Mouse (Mus musculus) erythroblast, adult 5-6 weeks (primary cell): Measurements from ENCODE around the gene Rasl11a. TPM values are rescaled to one million over a fixed set of nuclear protein-coding genes. Genes with fewer than 3 reads are reported as not detected.

Experiments
- ATAC-seq: replicated peaks from 2 replicates; pipeline ENCODE4 v1.8.0; 2016; ENCODE audit warnings: moderate number of reproducible peaks, mild to moderate bottlenecking, moderate TSS enrichment, inconsistent platforms; ENCODE audit not compliant: poor library complexity, low FRiP score, severe bottlenecking
- total RNA-seq, 2 experiments: library from RNA; stranded (forward) in 1 of 2; stranded (reverse) in 1 of 2; fragments of 150-400 nt in 1 of 2; fragments of 200-764, 138-1000 nt in 1 of 2; gene quantifications; 2 replicates each; pipeline versions ENCODE4 v1.2.3 to v1.2.4; 2015 to 2017; ENCODE audit warnings: low replicate concordance in 2 of 2

The Rasl11a gene
- total RNA-seq (2015; ENCODE audit: low replicate concordance) (not detected in 2 replicates), total RNA-seq (2017; ENCODE audit: low replicate concordance) (not detected in 2 replicates)

DNA sequence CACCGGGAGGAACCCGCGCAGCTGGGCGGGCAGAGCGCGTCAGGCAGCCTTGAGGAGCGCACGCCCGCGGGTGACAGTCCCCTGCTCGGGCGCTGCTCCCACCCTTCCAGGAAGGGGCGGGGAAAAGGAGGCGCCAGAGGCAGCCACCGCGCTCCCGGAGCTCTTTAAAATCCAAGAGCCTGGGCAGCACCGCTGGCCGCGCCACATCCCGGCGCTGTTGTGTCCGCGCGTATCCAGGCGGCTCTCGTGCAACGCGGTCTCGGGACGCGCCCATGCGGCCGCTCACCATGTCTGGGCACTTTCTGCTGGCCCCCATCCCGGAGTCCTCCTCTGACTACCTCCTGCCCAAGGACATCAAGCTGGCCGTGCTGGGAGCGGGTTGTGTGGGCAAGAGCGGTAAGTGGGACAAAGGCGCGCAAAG is at the start of gene Rasl11a:
Gene Rasl11a (plus strand): TSS at position 127 of the 421 bp plus-strand sequence.
- ATAC-seq: 0 out of 2 replicates have a peak, but pooled peaks have one; percentile 26

DNA sequence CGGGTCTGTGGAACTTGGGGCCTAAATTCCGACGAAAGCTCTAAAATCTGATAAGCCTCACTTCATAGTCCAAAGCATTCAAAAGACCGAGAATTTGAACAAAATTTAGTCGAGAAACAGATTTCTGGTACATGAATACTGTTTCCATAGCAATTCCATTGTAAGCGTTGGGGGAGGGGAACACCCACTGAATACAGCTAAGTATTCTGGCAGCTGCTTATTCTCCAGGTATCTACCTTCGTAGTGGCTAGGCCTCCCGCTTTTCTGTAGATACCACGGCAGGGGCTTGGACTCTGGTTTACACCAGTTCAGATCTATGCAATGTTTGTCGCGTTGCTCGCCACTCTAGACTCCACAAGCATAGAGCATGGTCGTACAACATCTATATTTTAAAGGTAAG is 49.1 kb upstream of the Rasl11a start:
- ATAC-seq: no peak

DNA sequence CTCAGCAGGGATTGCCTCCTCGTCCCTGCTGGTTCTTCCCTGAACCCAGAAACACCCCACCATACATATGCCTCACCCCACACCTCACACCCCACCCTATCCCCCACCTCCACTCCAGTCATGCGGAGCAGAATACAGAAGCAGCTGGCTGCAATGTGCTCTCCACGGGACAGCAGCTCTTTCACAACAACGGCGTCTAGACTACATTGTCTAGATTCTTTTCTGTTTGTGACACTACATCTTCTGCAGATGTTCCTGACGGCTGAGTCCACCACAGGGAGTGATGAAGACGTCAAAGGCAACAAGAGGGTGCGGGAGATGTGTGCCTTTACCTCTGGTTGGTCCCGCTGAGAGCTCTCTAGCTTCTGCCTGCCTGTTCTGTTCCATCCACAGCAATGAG is 46.8 kb upstream of the Rasl11a start:
- no peak for ATAC-seq

DNA sequence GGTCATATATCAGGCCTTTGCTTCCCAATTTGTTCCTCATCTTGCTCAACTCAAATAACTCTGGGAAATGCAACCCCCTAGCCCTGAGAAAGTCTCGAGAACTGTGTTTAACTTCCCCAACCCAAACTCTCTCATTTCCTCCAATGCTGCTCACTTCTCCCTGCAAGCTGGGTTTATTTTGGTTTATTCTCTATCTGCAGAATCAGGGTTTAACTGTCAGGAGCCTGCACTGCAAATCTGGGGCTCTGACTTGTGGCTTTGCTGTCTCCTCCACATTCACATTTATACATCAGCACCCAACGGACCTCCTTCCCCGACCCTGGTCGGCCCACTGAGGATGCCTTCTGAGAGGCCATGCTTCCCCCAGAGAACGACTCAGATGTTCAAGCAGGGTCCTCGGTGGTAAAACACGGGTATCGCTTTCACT is 38.9 kb upstream of the Rasl11a start:
- ATAC-seq: no peak

DNA sequence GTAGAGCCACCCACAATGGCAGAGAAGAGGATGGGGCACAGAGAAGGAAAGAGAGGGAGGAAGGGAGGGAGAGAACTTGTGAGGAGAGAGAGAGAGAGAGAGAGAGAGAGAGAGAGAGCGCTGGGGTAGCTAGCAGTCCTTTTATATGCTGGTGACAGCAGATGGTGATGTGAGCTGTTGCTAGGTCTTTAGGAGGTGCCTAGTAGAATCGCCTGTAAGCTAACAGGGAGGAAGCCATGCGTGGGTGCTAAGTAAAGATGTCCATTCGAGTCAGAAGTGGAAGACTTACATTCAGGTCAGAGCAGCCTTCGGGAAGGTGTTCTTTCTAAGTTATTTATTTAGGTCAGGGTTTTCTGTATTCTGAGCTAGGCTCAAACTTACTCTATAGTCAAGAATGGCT is 34.9 kb upstream of the Rasl11a start:
- no peak for ATAC-seq

DNA sequence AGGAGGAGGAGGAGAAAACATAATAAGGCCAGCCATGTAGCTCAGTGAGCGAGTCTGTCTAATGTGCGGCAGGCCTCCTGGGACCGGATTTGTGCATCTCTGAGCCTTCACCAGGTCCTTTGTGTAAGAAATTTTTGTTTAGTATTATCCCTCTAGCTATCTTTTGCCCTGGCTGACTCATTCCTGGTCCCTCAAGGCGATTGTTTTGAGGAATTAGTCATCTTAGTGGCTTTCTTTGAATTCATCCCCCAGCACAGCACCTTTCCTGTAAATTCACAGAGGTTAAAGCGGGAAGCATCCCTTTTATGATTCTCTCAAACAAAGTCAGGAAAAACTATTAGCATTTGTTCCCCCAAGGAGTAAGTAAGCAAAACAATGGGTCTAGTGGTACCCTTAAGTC is 32.0 kb upstream of the Rasl11a start:
- ATAC-seq: no peak

DNA sequence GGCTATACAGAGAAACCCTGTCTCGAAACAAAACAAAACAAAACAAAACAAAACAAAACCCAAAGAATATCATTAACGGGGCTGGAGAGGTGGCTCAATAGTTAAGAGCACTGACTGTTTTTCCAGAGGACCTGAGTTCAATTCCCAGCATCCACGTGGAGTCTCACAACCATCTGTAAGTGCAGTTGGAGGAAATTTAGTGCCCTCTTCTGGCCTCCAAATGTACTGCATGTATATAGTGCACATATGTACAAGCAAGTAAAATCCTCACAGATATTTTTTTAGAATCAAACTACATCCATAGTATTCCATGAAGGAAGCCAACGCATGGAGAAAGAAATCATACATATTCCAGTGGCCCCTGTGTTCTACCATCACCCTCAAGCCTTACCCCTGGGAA is 31.4 kb upstream of the Rasl11a start:
- no peak; the same call in 1 of the 2 replicates for ATAC-seq

DNA sequence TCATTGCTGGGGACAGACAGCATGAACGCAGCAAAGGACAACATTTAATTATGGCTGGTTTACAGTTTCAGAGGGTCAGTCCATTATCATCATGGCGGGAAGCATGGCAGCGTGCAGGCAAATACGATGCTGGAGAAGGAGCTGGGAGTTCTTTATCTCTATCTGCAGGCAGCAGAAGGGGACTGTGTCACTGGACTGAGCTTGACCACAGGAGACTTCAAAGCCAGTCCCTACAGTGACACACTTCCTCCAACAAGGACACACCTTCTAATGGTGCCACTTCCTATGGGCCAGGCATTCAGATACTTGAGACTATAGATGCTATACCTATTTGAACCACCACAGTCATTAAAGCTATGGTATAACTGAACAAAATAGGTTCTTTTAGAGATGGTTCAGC is 29.5 kb upstream of the Rasl11a start:
- ATAC-seq: no peak

DNA sequence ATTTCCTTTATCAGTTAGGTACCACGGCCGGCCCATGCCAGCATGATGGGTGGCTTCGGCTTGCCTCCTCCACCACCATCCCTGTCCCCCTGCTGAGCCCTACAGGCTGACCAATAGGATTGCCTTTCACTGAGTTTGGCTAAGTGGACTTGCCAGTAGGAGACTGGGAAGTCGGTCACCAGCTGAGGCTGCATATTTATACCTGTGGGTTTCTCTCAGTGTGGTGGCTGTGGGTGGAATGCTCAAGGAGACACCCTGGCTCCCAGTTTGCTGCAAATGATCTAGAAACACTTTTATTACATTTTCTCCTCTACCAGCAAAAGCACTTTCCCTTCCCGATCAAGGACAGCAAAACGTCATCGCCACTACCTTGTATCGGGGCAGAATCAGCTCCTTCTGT is 27.3 kb upstream of the Rasl11a start:
- no peak for ATAC-seq

DNA sequence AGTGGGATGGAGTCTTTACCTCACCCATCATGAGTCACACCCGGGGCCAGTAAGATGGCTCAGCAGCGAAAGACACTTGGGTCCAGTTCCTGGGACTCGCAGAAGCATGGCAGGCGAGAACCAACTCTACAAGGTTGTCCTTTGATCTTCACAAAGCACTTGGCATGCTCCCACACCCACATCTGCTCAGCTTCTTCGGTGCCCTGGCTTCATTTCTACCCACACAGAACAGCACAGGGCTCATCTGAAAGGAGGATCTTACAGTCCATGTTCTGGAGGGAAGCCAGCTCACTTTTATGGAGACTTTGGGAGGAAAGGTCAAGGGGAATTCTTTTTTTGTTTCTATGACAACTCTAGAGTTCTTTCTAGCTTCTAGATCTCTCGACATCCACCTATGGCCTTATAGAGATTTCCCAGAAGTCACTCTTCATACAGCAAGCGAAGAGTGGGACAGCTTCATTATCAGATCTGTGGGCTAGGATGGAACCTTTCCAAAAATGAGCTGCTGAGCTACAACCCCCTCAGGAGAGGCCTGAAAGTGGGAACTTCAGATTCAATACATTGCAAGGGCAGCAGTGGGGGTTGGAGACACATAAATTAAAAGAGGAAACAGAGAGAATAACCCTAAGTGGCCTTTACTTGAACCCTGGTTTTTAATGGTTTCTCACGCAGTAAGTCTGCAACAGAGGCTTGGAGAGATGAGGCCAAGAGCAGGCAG is 25.8 kb upstream of the Rasl11a start:
- ATAC-seq: no peak

DNA sequence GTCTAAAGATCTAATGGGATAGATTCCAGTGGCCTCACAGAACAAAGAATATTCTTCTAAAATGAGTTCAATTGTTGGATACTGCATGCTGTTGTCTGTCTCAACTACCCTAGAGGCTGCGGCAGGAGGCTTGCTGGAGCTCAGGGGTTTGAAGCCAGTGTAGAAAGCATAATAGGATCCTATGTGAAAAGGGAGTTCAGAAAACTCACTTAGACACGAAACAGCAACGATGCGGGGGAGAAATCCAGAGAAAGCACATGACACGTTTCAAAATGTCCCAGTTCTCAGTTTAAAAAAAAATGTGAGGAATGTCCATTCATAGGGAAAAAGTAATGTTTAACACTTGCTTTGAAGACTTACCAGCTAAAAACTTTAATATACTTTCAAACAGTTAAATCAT is 21.9 kb upstream of the Rasl11a start:
- ATAC-seq: no peak

DNA sequence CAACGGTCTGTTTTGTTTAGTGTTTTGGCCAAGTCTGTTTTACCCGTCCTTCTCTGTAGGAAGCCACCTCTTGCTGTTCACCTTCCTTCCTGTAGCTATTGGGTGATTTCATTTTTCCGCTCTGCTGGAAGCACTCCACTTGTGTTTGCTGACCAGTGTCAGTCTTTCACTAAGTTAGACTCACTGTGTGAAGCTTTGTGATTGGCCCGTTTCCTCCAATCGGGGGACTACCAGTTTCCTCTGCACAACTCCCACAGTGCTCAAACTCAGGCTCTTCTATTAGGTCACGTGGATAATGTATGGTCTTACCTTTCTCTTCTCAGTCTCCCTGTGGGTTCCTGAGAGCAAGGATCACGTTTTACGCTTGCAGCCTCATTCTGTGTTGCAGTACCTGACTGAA is 15.3 kb upstream of the Rasl11a start:
- ATAC-seq: no peak

DNA sequence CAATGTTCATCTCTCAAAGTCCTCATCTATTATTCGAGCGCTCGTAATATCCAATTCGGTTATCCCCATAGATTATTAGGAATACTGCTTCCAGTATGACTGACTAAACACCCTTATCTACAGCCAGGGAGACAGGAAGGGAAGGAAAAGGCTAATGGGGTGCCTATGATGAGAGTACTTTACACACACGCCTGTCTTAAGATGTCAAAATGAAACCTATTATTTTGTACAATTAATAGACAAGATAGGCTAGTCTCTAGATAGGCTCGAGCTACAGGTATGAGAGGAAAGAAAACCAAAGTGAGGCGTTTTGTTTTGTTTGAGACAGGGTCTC is 12.5 kb upstream of the Rasl11a start:
- ATAC-seq: peak; percentile 32

DNA sequence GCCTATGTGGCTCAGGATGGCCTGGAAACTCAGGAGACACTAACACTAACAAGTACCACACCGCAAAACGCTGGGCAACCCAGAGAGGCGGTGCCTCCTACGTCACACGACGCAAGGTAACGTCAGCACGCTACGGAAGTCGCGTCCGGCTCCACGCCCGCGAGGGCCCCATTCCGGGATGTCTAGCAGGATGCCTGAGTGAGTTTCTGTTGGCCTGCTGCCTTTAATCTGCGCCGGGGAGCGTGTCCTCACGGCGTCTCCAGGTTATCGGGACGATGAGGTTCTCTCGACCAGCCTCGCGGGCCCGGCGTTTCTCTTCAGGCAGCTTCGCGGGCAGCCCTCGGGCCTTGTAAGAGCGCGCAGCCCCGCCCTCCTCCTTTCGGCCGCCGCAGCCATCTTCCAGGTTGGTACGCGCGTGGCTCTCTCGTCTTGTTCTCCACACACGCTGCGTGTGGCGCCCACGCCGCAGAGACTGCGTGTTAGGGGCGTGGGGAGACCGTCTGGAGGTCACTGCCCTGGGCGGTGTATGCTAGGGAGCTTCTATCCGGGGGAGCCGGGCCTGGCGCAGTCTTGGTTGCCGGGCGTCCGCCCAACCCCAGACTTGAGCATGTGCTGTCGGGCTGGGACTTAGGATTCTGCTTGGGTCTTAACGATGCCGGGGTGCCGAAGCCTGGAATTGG is 12.0 kb upstream of the Rasl11a start, which contains the start of gene Rpl21:
Gene Rpl21 (plus strand): TSS at position 122 of the 680 bp plus-strand sequence.
- ATAC-seq: peak; percentile 95

DNA sequence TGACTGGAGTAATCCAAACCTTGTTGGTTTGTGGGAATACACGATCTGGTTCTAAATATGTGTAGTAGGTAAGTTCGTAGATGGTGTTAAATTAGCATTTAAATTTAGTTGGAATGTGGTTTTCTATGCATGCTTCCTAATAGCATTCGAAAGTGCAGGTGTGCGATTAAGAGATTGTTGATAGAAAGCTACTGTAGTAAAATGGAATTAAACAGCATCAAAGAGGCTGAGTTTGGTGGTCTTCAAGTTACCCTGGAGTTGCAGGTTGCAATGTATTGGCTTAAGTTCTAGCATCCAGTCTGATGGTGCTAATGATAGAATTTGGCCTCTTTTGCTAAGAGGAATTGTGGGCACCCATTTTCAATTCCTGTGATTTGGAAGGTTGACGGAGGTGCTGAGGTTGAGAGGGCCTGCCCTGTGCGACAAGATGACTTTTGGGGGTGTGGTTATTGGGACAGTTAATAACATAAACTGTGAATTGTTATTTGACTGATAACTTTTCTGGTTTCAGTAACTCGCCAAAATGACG is 11.1 kb upstream of the Rasl11a start:
- ATAC-seq: no peak

DNA sequence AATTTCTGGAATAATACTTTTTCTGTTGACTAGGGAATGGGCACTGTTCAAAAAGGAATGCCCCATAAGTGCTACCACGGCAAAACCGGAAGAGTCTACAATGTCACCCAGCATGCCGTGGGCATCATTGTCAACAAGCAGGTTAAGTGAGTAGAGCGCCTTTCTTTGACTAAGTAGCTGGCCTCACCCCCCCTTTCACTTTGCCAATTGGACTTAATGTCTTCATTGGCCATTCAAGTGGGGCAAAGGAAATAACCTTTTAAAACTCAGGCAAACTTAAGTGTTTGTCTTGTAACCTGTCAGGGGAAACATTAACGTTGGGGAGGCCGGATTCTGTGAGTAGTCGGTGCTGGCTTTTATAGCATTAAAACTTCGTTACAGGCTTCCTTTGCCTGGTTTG is 9.9 kb upstream of the Rasl11a start:
- no peak for ATAC-seq

DNA sequence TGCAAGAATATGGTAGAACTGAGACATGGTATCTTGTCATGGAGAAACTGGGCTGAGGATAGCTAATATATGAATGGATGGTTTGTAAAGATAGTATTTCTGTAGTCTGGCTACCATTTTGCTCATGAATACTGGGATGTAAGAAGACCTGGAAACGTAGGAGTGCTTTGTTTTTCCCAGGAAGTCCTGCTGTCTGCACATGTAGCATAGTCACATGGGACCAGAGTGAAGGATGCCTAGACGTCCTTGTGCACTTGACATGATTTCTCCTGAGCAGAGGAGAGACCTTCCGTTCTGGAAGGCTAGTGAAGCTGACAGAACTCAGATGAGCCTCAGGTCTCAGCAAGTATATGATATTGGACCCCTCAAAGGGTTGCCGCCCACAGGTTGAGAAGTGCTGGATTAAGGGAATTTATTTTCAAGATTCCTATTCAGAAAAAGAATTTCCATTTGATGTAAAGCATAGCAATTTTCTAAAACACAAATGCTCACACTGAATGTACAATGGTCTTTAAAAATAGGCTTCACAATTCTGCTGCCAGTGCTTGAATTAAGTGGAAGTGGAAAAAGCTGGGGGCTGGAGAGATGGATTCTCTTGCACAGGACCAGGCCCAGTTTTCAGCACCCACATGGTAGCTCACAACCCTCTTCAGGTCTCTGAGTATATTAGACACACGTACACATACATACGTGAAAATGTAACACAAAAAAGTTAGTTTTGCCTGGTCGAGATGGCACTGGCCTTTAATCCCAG is 6.7 kb upstream of the Rasl11a start:
- ATAC-seq: no peak

DNA sequence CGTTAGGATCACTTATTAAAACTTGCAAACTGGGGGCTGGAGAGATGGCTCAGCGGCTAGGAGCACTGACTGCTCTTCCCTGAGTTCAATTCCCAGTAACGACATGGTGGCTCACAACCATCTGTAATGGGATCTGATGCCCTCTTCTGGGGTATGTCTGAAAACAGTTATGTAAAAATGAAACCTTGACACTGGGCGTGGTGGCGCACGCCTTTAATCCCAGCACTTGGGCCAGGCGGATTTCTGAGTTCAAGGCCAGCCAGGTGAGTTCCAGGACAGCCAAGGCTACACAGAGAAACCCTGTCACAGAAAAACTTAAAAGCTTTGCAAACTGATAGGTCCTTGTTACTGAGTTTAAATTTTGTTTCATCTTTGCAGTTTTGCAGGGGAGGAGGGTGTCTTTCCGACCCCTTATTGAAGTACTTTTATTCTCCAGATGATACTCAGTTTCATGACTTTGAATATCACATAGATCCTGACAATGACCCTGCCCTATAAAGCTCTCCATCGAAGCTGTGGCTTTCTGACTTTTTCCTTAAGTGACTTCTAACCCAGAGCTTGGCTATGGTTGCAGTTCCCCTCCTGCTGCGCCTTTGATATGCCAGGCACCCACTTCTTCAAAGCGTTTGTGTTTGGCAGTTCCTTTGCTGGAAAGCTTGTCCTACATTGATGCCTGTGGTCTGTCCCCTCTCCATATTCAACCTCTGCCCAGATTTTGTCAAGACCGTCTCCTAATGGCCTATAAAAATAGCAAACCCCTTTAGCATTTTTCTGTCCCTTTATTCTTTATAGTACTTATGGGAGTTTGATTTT is 5.8 kb upstream of the Rasl11a start:
- no peak for ATAC-seq

DNA sequence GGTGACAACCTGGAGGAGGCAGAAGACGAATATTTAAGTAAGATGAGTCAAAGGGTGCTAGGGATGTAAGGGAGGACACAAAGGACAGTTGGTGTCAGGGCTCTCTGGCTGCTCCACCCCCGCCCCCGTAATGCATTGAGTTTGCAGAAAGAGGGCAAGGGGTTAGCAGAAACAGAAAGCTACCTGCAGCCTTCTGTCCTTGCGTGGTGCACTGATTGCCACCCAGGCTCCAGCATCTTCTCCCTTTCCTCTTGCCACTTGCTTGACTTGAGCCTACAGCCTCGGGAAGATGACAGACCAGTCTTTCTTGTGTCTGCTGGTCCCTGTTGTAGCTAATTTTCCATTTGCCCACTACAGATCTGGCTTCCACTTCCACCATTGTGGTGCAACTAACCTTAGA is 5.1 kb upstream of the Rasl11a start:
- ATAC-seq: no peak

DNA sequence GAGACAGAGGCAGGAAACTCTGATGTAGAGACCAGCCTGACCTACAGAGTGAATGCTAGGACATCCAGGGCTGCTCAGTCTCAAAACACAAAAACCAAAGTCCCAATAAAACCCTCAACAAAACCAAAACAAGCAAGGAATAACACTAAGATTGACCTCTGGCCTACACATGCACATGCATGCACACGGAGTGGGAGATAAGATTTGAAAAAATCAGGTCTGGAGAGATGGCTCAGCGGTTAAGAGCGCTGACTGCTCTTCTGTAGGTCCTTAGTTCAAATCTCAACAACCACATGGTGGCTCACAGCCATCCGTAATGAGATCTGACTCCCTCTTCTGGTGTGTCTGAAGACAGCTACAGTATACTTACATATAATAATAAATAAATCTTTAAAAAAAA is 4.4 kb upstream of the Rasl11a start:
- ATAC-seq: no peak
